Mouse (Mus musculus) forebrain, embryonic 16.5 days (tissue): Measurements from ENCODE around the gene Cdh13. TPM values are rescaled to one million over a fixed set of nuclear protein-coding genes. Genes with fewer than 3 reads are reported as not detected.
A peak's percentile ranks its signal among the peaks of the same experiment; 100 is the strongest.

Experiments
- ATAC-seq: fragments of 200-750 bp; cut with Nextera tagmentation; 2 replicates; pipeline ENCODE4 v1.8.0; 2017; ENCODE audit warnings: mild to moderate bottlenecking, moderate library complexity
- H3K27ac ChIP-seq: fragments of 300-500 bp; sonication (generic); 2 replicates; pipeline ENCODE4 v1.5.1; 2014; ENCODE audit warnings: low read length, control low read depth
- H3K27me3 ChIP-seq: fragments of 300-500 bp; sonication (generic); replicated peaks from 2 replicates; pipeline ENCODE4 v1.6.1; 2014; ENCODE audit warnings: low read length; ENCODE audit not compliant: control insufficient read depth, insufficient read depth
- H3K36me3 ChIP-seq: fragments of 300-500 bp; sonication (generic); 2 replicates; pipeline ENCODE4 v1.6.1; 2014; ENCODE audit not compliant: control insufficient read depth, insufficient read depth
- H3K4me1 ChIP-seq: fragments of 300-500 bp; sonication (generic); replicated peaks from 2 replicates; pipeline ENCODE4 v1.6.1; 2014; ENCODE audit warnings: low read length; ENCODE audit not compliant: control insufficient read depth, insufficient read depth
- H3K4me2 ChIP-seq: fragments of 300-500 bp; sonication (generic); 2 replicates; pipeline ENCODE4 v1.6.1; 2014; ENCODE audit warnings: mild to moderate bottlenecking, low read length, control low read depth
- H3K4me3 ChIP-seq: fragments of 300-500 bp; sonication (generic); replicated peaks from 2 replicates; pipeline ENCODE4 v1.5.1; 2014; ENCODE audit warnings: mild to moderate bottlenecking, low read length, control low read depth
- H3K9ac ChIP-seq: fragments of 300-500 bp; sonication (generic); replicated peaks from 2 replicates; pipeline ENCODE4 v1.6.1; 2014; ENCODE audit warnings: low read depth, low read length, control low read depth
- H3K9me3 ChIP-seq: fragments of 300-500 bp; sonication (generic); 2 replicates; pipeline ENCODE4 v1.6.1; 2016; ENCODE audit warnings: low read length; ENCODE audit not compliant: control insufficient read depth
- WGBS: fragments of 180-500 bp; shearing (Covaris S2); extraction: QIAGEN DNeasy Blood & Tissue Kit; methylation state at CpG from one replicate; pipeline ENCODE4 v1.1.7; 2014; 5-methylcytosine and 5-hydroxymethylcytosine counted together
- polyA plus RNA-seq: library from polyadenylated mRNA; unstranded; fragments of >200 nt; fragmentation: Nextera tagmentation; extraction: Ambion mirVana; gene quantifications from 2 replicates; pipeline ENCODE4 v1.2.1, GENCODE M21; 2015

Gene Cdh13
- polyA plus RNA-seq, 1 experiment from 2014 or later, result 129 TPM

- Histone ChIP-seq H3K4me1 (peaks cover 19% of the 10 kb centered on the region), H3K9me3 (no peaks in the 10 kb centered on the region), H3K27me3 (no peaks in the 10 kb centered on the region), H3K9ac (no peak overlapping the region), H3K36me3 (no peaks in the 10 kb centered on the region), H3K27ac (no peak overlapping the region), H3K4me3 (no peak overlapping the region), H3K4me2 (no peak overlapping the region)
- WGBS, result 88% methylated on average over 1 of the region's 1 CpGs
- no peak for ATAC-seq
Measured at GRCm38 (mm10) chr8:118272493-118272892, 11.0 kb upstream of the Cdh13 start.

- no peak overlapping the region for H3K9ac ChIP-seq
- no peak for ATAC-seq
- no peak overlapping the region for H3K4me3 ChIP-seq
- H3K27ac ChIP-seq, result no peak overlapping the region
- no peaks in the 10 kb centered on the region for H3K9me3 ChIP-seq
- no peaks in the 10 kb centered on the region for H3K27me3 ChIP-seq
- H3K4me2 ChIP-seq, result no peak overlapping the region
- H3K4me1 ChIP-seq, result peaks cover 19% of the 10 kb centered on the region
- no peaks in the 10 kb centered on the region for H3K36me3 ChIP-seq
- 32% methylated on average over 9 of the region's 9 CpGs for WGBS
Measured at GRCm38 (mm10) chr8:118274243-118274642, 9.3 kb upstream of the Cdh13 start.

DNA sequence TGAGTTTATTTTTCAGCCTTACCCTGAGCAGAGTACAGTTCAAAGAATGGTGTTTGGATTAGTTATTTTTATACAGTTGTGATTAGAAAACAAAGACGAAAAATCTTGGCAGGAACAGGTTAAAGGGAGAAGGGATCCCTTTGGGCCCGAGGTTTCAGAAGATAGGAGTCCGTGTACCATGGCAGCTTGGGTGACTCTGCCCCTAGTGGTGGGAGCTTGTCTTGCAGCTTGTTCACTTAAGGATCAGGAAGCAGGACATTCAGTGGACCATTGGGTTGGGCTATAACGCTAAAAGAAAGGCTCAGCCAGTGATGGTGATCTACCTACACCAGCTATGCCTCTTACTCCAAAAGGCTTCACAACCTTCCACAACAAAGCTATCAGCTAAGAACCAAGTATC lies 8.8 kb upstream of the Cdh13 start:
- no peak overlapping the region for H3K4me3 ChIP-seq
- H3K36me3 ChIP-seq, result no peaks in the 10 kb centered on the region
- no peaks in the 10 kb centered on the region for H3K9me3 ChIP-seq
- no peak overlapping the region for H3K4me2 ChIP-seq
- peaks cover 19% of the 10 kb centered on the region for H3K4me1 ChIP-seq
- H3K27me3 ChIP-seq, result no peaks in the 10 kb centered on the region
- no peak; the same call in 1 of the 2 replicates for ATAC-seq
- WGBS, result 6% methylated on average over 4 of the region's 4 CpGs
- no peak overlapping the region for H3K27ac ChIP-seq
- H3K9ac ChIP-seq, result no peak overlapping the region

DNA sequence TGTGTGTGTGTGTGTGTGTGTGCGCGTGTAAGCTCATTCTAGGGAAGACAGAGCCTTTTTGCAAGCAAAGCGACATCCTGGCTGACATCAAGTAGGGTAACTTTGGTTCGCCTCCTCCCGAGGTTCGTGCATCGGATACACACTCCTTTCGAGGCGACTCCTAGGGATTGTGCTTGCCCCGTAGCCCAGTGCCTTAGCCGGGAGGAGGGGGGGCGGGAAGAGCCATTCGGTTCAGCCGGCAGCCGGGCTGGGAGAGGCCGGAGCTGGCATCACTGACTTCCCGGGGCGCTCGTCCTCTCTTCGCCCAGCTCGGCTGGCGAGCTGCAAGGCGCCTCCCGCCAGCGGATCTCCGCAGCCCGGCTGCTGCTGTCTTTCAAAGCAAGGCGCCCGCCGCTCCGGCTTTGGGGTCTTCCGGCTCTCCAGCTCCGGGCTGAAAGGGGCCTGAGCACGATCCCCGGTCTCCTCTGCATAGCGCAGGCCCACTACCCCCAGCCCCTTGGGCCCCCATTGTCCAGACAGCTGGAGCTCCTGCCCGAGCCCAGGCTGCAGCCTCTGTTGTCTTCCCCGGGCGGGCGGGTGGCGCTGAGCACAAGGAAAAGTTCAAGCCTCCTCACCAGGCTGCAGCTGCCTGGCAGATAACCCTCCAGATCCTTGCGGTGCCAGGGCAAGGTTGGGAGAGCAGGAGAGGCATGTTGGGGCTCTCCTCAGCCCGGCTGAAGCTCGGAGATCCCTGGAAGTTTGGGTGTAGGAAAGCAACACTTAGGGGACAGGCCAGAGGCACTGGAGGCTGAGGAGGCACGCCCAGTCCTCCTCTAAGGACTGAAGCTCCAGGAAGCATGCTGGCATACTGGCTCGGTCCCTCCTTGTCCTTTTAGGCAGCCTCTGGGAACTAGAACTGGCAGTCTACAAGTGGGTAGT lies 838 bp downstream of the Cdh13 start:
- WGBS, result under 1% methylated on average over 43 of the region's 46 CpGs
- peak; percentile 53 for ATAC-seq
- H3K9me3 ChIP-seq, result no peaks in the 10 kb centered on the region

GRCm38 (mm10) chr8:118285596-118286281 lies 2.2 kb downstream of the Cdh13 start:
- Histone ChIP-seq H3K9ac (no peak overlapping the region; the same call in 1 of the 2 replicates), H3K4me3 (peak overlapping the region; percentile 62), H3K4me2 (peak overlapping the region; percentile 82), H3K9me3 (no peaks in the 10 kb centered on the region), H3K36me3 (no peaks in the 10 kb centered on the region), H3K27me3 (no peaks in the 10 kb centered on the region), H3K4me1 (peaks cover 23% of the 10 kb centered on the region), H3K27ac (peak overlapping the region; percentile 33)
- ATAC-seq, result no peak
- WGBS, result 32% methylated on average over 10 of the region's 10 CpGs

More for the DNA sequence above, 838 bp downstream of the Cdh13 start:
- no peaks in the 10 kb centered on the region for H3K36me3 ChIP-seq
- H3K4me1 ChIP-seq, result peaks cover 23% of the 10 kb centered on the region
- no peaks in the 10 kb centered on the region for H3K27me3 ChIP-seq
- H3K27ac ChIP-seq, result peak overlapping the region; percentile 68
- H3K9ac ChIP-seq, result peak overlapping the region; percentile 63
- peak overlapping the region; percentile 62 for H3K4me3 ChIP-seq
- peak overlapping the region; percentile 82 for H3K4me2 ChIP-seq

GRCm38 (mm10) chr8:118286282-118287180 lies 3.0 kb downstream of the Cdh13 start:
- no peak overlapping the region for H3K9ac ChIP-seq
- H3K4me2 ChIP-seq, result peak overlapping the region; percentile 82
- H3K4me3 ChIP-seq, result peak overlapping the region; percentile 62
- H3K27ac ChIP-seq, result peak overlapping the region; percentile 33
- no peak for ATAC-seq
- no peaks in the 10 kb centered on the region for H3K27me3 ChIP-seq
- peaks cover 25% of the 10 kb centered on the region for H3K4me1 ChIP-seq
- H3K9me3 ChIP-seq, result no peaks in the 10 kb centered on the region
- WGBS, result 40% methylated on average over 10 of the region's 10 CpGs
- H3K36me3 ChIP-seq, result no peaks in the 10 kb centered on the region

DNA sequence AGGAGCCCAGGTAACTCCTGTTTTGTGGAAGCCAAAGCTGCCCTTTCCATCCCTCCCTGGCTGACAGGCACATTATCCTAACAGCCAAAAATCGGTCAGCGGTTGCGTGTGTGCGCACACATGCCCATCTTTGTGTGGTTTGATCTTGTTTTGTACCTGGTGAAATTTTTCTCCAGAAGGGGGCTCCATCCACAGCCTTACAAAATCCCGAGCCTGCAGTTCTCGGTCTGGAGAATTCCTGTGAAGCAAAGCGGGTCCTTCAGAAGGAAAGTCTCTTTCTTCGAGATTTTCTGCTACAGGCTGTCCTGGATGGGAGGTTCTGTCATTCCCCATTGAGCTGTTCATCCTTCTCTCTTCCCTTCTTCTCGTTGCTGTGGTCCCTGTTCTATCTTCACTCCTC lies 4.0 kb downstream of the Cdh13 start:
- Histone ChIP-seq H3K4me1 (peaks cover 25% of the 10 kb centered on the region), H3K4me3 (no peak overlapping the region), H3K27ac (no peak overlapping the region), H3K27me3 (no peaks in the 10 kb centered on the region), H3K36me3 (no peaks in the 10 kb centered on the region), H3K9ac (no peak overlapping the region), H3K9me3 (no peaks in the 10 kb centered on the region), H3K4me2 (no peak overlapping the region)
- 35% methylated on average over 9 of the region's 9 CpGs for WGBS
- ATAC-seq, result no peak

DNA sequence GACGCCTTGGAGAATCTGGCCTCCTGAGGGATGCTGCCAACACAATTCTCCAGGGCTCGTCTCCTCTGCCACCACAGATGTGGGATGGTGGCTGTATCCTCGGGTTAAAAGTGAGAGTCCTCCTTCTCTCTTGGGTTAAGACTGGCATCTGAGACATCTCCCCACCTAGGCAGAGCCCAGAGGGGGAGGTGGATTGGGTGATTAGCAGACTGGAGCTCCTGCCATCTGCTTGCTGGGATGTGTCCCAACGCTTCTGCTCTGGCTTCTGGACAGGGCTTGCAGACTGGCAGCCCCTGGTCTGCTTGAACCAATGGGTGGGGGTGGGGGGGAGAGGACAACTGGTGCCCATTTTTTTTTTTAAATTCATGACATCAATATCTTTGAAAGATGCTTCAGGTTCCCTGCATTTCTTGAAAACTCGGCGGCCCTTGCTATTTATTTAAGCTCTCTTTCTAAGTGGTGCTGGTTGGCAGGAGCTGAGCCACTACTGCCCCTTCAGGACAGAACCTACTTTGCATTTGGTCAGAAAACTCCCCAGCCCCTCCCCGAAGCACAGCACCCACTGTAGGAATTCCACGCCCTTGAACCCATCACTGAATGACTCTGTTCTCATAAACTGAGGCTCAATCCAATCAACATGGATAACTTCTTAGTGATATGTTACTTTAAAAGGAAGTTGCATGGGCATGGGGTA lies 4.9 kb downstream of the Cdh13 start:
- no peaks in the 10 kb centered on the region for H3K36me3 ChIP-seq
- H3K4me3 ChIP-seq, result no peak overlapping the region
- ATAC-seq, result no peak
- H3K9ac ChIP-seq, result no peak overlapping the region
- H3K9me3 ChIP-seq, result no peaks in the 10 kb centered on the region
- no peak overlapping the region for H3K4me2 ChIP-seq
- peaks cover 20% of the 10 kb centered on the region for H3K4me1 ChIP-seq
- H3K27me3 ChIP-seq, result no peaks in the 10 kb centered on the region
- WGBS, result 59% methylated on average over 8 of the region's 8 CpGs
- H3K27ac ChIP-seq, result no peak overlapping the region
